Mouse (Mus musculus) common myeloid progenitor, adult 5-6 weeks (primary cell): Measurements from ENCODE around the gene Fxr1. TPM values are rescaled to one million over a fixed set of nuclear protein-coding genes. Genes with fewer than 3 reads are reported as not detected.

ENCODE experiments used
- total RNA-seq: library from RNA; stranded (forward); fragments of 200-1000, 187-1606 nt; gene quantifications from 2 replicates; pipeline ENCODE4 v1.2.3, GENCODE M21; 2017

The Fxr1 gene
- total RNA-seq, 1 experiment from 2014 or later = 231 TPM

Other genes starting within 250 kb of the Fxr1 start
- gene Ttc14, start 220.1 kb upstream of the Fxr1 start, total RNA-seq = 65.5 and 77.1 TPM in 2 replicates
- 1.3 TPM in 1 of 2 replicates, not detected in the other for gene Ccdc39, start 175.6 kb upstream of the Fxr1 start, total RNA-seq
- 104 and 124 TPM in 2 replicates for gene Dnajc19, start 61.4 kb downstream of the Fxr1 start, total RNA-seq